Mouse (Mus musculus) CH12.LX (cell line): ENCODE measurements around the gene Mfsd6l. TPM values are rescaled to one million over a fixed set of nuclear protein-coding genes. Genes with fewer than 3 reads are reported as not detected.

Experiments
- DNase-seq: peaks from one replicate; pipeline ENCODE4 v3.0.0-alpha.2; 2013; ENCODE audit errors: extremely low read depth
- H3K27ac ChIP-seq: 2 replicates; pipeline ENCODE4 v1.5.1; 2012; ENCODE audit warnings: low read depth, mild to moderate bottlenecking, control low read depth, moderate library complexity; ENCODE audit not compliant: insufficient read depth
- H3K27me3 ChIP-seq: replicated peaks from 2 replicates; pipeline ENCODE3; 2012; ENCODE audit warnings: inconsistent platforms
- H3K36me3 ChIP-seq, 2 experiments: replicated peaks in 1 of 2; 2 replicates each; pipeline versions ENCODE3 to v1.6.1; 2012; ENCODE audit warnings: inconsistent platforms in 1 of 2, low read length in 1 of 2, mild to moderate bottlenecking in 1 of 2, mixed read lengths in 1 of 2, moderate library complexity in 1 of 2; ENCODE audit not compliant: control insufficient read depth in 1 of 2, insufficient read depth in 1 of 2
- H3K4me1 ChIP-seq, 2 experiments: 2 replicates each; pipeline ENCODE4 v1.6.1; 2012; ENCODE audit warnings: inconsistent platforms in 1 of 2, moderate library complexity in 1 of 2; ENCODE audit not compliant: insufficient read depth in 2 of 2, control insufficient read depth in 1 of 2
- H3K4me2 ChIP-seq: 2 replicates; pipeline ENCODE4 v1.6.1; 2012; ENCODE audit warnings: low read depth, mild to moderate bottlenecking, control low read depth; ENCODE audit not compliant: poor library complexity, insufficient read depth, severe bottlenecking
- H3K4me3 ChIP-seq, 3 experiments: fragments of 150-350 bp in 1 of 3; sonication (generic) in 1 of 3; replicated peaks in 1 of 3; 2 replicates each; pipeline versions ENCODE3 to v1.5.1; 2011 to 2012; ENCODE audit warnings: low read depth in 2 of 3, low read length in 2 of 3, mild to moderate bottlenecking in 2 of 3, moderate library complexity in 2 of 3, control low read depth in 1 of 3, improper control_type of control experiment in 1 of 3, inconsistent platforms in 1 of 3, mixed read lengths in 1 of 3; ENCODE audit not compliant: poor library complexity in 1 of 3
- H3K79me2 ChIP-seq: replicated peaks from 2 replicates; pipeline ENCODE4 v1.6.1; 2012; ENCODE audit warnings: mild to moderate bottlenecking, moderate library complexity; ENCODE audit not compliant: control insufficient read depth, poor library complexity, insufficient read depth, severe bottlenecking; ENCODE audit errors: extremely low read depth
- H3K9ac ChIP-seq: 2 replicates; pipeline ENCODE4 v1.6.1; 2012; ENCODE audit warnings: low read depth, mild to moderate bottlenecking, control low read depth, moderate library complexity; ENCODE audit not compliant: insufficient read depth
- H3K9me3 ChIP-seq: replicated peaks from 2 replicates; pipeline ENCODE3; 2012; ENCODE audit warnings: low read length, inconsistent platforms, mixed read lengths
- BHLHE40 ChIP-seq: IDR thresholded peaks from 2 replicates; pipeline ENCODE4 v1.6.1; 2011; ENCODE audit warnings: mild to moderate bottlenecking, low read depth, low read length, improper control_type of control experiment
- CHD2 ChIP-seq: IDR thresholded peaks from 2 replicates; pipeline ENCODE4 v1.6.1; 2011; ENCODE audit warnings: low read length, improper control_type of control experiment
- CTCF ChIP-seq, 2 experiments: IDR thresholded peaks in 1 of 2; conservative IDR thresholded peaks in 1 of 2; 2 replicates each; pipeline ENCODE4 v1.5.1; 2011 to 2012; ENCODE audit warnings: low read depth in 2 of 2, low read length in 2 of 2, improper control_type of control experiment in 1 of 2, inconsistent platforms in 1 of 2, mild to moderate bottlenecking in 1 of 2, moderate library complexity in 1 of 2
- E2F4 ChIP-seq: IDR thresholded peaks from 2 replicates; pipeline ENCODE4 v1.6.1; 2011; ENCODE audit warnings: low read depth, low read length, improper control_type of control experiment; ENCODE audit not compliant: insufficient replicate concordance
- EP300 ChIP-seq: IDR thresholded peaks from 2 replicates; pipeline ENCODE4 v1.6.1; 2011; ENCODE audit warnings: low read length, improper control_type of control experiment
- ETS1 ChIP-seq: conservative IDR thresholded peaks from 2 replicates; pipeline ENCODE4 v1.6.1; 2012; ENCODE audit warnings: low read depth, mild to moderate bottlenecking, inconsistent platforms, low read length, improper control_type of control experiment, moderate library complexity
- IRF4 ChIP-seq: IDR thresholded peaks from 2 replicates; pipeline ENCODE4 v1.6.1; 2014; ENCODE audit warnings: low read depth, mild to moderate bottlenecking, inconsistent platforms, low read length, improper control_type of control experiment
- JUN ChIP-seq: IDR thresholded peaks from 2 replicates; pipeline ENCODE4 v1.6.1; 2011; ENCODE audit warnings: low read depth, mild to moderate bottlenecking, low read length, improper control_type of control experiment, moderate library complexity; ENCODE audit not compliant: insufficient read depth
- JUND ChIP-seq: conservative IDR thresholded peaks from 2 replicates; pipeline ENCODE4 v1.6.1; 2011; ENCODE audit warnings: low read depth, low read length, improper control_type of control experiment
- KAT2A ChIP-seq: IDR thresholded peaks from 2 replicates; pipeline ENCODE4 v1.6.1; 2012; ENCODE audit warnings: low read length, improper control_type of control experiment, inconsistent platforms; ENCODE audit not compliant: insufficient replicate concordance
- MAFK ChIP-seq: IDR thresholded peaks from 2 replicates; pipeline ENCODE4 v1.6.1; 2011; ENCODE audit warnings: low read length, improper control_type of control experiment; ENCODE audit not compliant: insufficient replicate concordance
- MAZ ChIP-seq: IDR thresholded peaks from 2 replicates; pipeline ENCODE4 v1.6.1; 2012; ENCODE audit warnings: low read depth, mild to moderate bottlenecking, inconsistent platforms, low read length, improper control_type of control experiment, moderate library complexity
- MXI1 ChIP-seq: IDR thresholded peaks from 2 replicates; pipeline ENCODE4 v1.6.1; 2011; ENCODE audit warnings: mild to moderate bottlenecking, low read depth, low read length, improper control_type of control experiment
- NELFE ChIP-seq: IDR thresholded peaks from 2 replicates; pipeline ENCODE4 v1.6.1; 2011; ENCODE audit warnings: low read depth, low read length, improper control_type of control experiment
- NRF1 ChIP-seq: IDR thresholded peaks from 2 replicates; pipeline ENCODE4 v1.6.1; 2014; ENCODE audit warnings: low read depth, mild to moderate bottlenecking, inconsistent platforms, low read length, improper control_type of control experiment, moderate library complexity
- RAD21 ChIP-seq: IDR thresholded peaks from 2 replicates; pipeline ENCODE4 v1.6.1; 2011; ENCODE audit warnings: low read depth, mild to moderate bottlenecking, low read length, improper control_type of control experiment, moderate library complexity
- RCOR1 ChIP-seq: conservative IDR thresholded peaks from 2 replicates; pipeline ENCODE4 v1.6.1; 2012; ENCODE audit warnings: low read depth, mild to moderate bottlenecking, inconsistent platforms, low read length, improper control_type of control experiment
- SIN3A ChIP-seq: IDR thresholded peaks from 2 replicates; pipeline ENCODE4 v1.6.1; 2012; ENCODE audit warnings: low read length, improper control_type of control experiment, inconsistent platforms
- TBP ChIP-seq: conservative IDR thresholded peaks from 2 replicates; pipeline ENCODE4 v1.6.1; 2011; ENCODE audit warnings: low read depth, low read length, improper control_type of control experiment
- USF1 ChIP-seq: IDR thresholded peaks from 2 replicates; pipeline ENCODE4 v1.6.1; 2014; ENCODE audit warnings: low read depth, mild to moderate bottlenecking, inconsistent platforms, low read length, improper control_type of control experiment
- ZC3H11A ChIP-seq: IDR thresholded peaks from 2 replicates; pipeline ENCODE4 v1.6.1; 2012; ENCODE audit warnings: low read depth, mild to moderate bottlenecking, inconsistent platforms, low read length, improper control_type of control experiment
- ZMIZ1 ChIP-seq: IDR thresholded peaks from 2 replicates; pipeline ENCODE4 v1.6.1; 2012; ENCODE audit warnings: low read depth, mild to moderate bottlenecking, inconsistent platforms, low read length, improper control_type of control experiment
- ZNF384 ChIP-seq: IDR thresholded peaks from 2 replicates; pipeline ENCODE4 v1.6.1; 2012; ENCODE audit warnings: low read depth, low read length, improper control_type of control experiment, inconsistent platforms
- dilution Hi-C: fragments of 300-500 bp; cut with MboI; formaldehyde crosslinking; loops from 2 replicates; pipeline ENCODE4 v1.14.3; 2020; ENCODE audit warnings: low sequenced_read_pairs; ENCODE audit not compliant: extremely low pct_unique_long_range_greater_than_20kb, extremely low pct_ligation_motif_present
- in situ Hi-C: fragments of 300-500 bp; cut with MboI; formaldehyde crosslinking; loops from 3 replicates; pipeline ENCODE4 v1.14.3; 2019; ENCODE audit warnings: low sequenced_read_pairs, low pct_ligation_motif_present, low pct_unique_long_range_greater_than_20kb, mixed read lengths
- polyA plus RNA-seq: library from polyadenylated mRNA; unstranded; fragments of >175 nt; gene quantifications from 2 replicates; pipeline ENCODE4 v1.2.1, GENCODE M21; 2012; ENCODE audit warnings: low read depth; ENCODE audit not compliant: insufficient read length
- total RNA-seq, 2 experiments: library from RNA; depleted of rRNA; stranded (reverse); fragments of 300-350 nt in 1 of 2; fragments of >200 nt in 1 of 2; gene quantifications; 2 replicates each; pipeline ENCODE4 v1.2.3; 2012 to 2014

The Mfsd6l gene
- total and polyA plus RNA-seq, 3 experiments = 4.0 to 6.4 (median 4.2) TPM

DNA sequence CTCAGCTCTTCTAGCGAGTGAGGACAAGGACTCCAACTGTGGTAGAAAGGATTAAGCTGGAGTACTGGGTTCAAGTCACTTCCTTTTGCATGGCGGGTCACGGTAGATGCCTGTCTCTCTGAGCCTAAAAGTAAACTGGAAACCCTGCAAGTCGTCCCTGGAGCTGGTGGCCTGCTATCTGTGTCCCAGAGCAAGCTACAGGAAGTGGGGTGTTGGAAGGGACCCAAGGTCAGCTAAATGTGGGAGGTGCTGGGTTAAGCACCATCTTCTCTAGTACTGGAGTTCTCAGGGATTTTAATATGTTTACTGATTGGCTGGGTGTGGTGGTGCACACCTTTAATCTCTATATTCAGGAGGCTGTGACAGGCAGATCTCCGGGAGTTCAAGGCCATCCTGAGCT, 23.2 kb upstream of the Mfsd6l start:
- in situ Hi-C loops (no loop called here), dilution Hi-C loops (no loop called here)
- no peak for DNase-seq
- Histone ChIP-seq H3K9ac (no peak overlapping the region), H3K27ac (no peak overlapping the region), H3K27me3 (no peaks in the 10 kb centered on the region), H3K4me1 (peaks cover 0 to 19% of the 10 kb centered on the region in 2 experiments; a peak in 2 of 4 replicates), H3K4me3 (no peak overlapping the region), H3K36me3 (peaks cover 84 to 99% of the 10 kb centered on the region in 2 experiments), H3K4me2 (no peak overlapping the region), H3K9me3 (no peaks in the 10 kb centered on the region), H3K79me2 (no peaks in the 10 kb centered on the region)
- TF ChIP-seq E2F4 (no peak), BHLHE40 (no peak), NRF1 (no peak), NELFE (peak; percentile 13; the same call in 1 of the 2 replicates), CHD2 (no peak), KAT2A (no peak), MXI1 (no peak)

DNA sequence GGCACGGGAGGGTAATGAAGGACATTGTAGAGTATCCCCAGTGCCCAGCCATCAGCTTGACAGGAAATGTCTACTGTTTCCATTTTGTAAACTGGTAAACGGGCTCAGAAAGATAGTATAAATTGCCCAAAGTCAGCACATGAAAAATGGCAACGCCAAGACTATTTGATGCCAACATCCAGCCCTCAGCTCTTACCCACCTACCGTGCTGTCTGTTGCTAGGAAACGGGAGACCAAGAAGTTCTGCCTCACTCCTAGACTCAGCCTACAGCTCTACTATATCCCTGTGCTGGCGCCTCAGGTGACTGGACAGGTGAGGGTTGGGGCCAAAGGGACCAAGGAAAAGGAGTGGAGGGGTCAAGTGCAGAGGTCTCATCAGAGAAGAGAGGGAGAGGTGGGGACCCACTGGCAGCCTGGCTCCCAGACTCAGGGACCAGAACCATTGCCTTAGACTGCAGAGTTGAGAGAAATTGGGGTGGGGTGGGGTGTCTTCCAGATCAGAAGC, 22.0 kb upstream of the Mfsd6l start:
- no peaks in the 10 kb centered on the region for H3K79me2 ChIP-seq
- TF ChIP-seq JUND (no peak), ZNF384 (no peak), IRF4 (no peak), CTCF (conservative IDR thresholded peaks at IDR 0.05 in 1 of 2, IDR thresholded peaks at IDR 0.05 in 1 of 2; ENCODE audit: low read depth in 2 of 2, low read length in 2 of 2) (no peak), RCOR1 (no peak), MAFK (no peak), TBP (no peak)
- H3K9ac ChIP-seq = no peak overlapping the region
- no peaks in the 10 kb centered on the region for H3K9me3 ChIP-seq
- no peaks in the 10 kb centered on the region for H3K27me3 ChIP-seq
- H3K4me3 ChIP-seq = no peak overlapping the region
- no peak overlapping the region for H3K4me2 ChIP-seq
- dilution Hi-C loops (no loop called here), in situ Hi-C loops (no loop called here)
- H3K36me3 ChIP-seq = peaks cover 83 to 99% of the 10 kb centered on the region in 2 experiments
- H3K27ac ChIP-seq = no peak overlapping the region
- DNase-seq = no peak
- H3K4me1 ChIP-seq = peaks cover 0 to 19% of the 10 kb centered on the region in 2 experiments; a peak in 2 of 4 replicates

DNA sequence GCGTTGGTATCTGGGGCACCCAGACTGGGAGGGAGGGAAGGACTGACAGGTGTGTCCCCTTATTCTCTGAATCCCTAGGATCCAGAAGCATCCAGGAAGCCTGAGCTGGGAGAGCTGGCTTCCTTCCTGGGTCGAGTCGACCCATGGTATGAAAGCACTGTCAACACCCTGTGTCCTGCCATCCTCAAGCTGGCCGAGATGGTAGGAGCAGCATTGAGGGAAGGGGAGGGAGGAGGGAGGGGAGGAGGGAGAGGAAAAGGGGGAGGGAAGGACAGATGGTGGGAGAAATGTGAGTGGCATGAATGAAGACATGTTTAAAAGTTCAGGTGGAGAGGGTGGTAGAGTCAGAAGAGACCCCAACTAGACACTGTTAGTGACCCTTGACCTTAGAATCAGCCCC, 20.0 kb upstream of the Mfsd6l start:
- TF ChIP-seq ETS1 (no peak), EP300 (no peak), ZC3H11A (no peak), MAFK (no peak), CHD2 (no peak), JUN (no peak), JUND (no peak), RAD21 (no peak), USF1 (no peak), RCOR1 (no peak), ZMIZ1 (no peak), MAZ (no peak), SIN3A (no peak), TBP (no peak)
- TF ChIP-seq, all 38 proteins: peak for 0
- no peak overlapping the region for H3K4me3 ChIP-seq
- H3K27me3 ChIP-seq = no peaks in the 10 kb centered on the region
- H3K36me3 ChIP-seq = peaks cover 84 to 99% of the 10 kb centered on the region in 2 experiments
- dilution Hi-C loops (no loop called here), in situ Hi-C loops (no loop called here)
- peaks cover 0 to 13% of the 10 kb centered on the region in 2 experiments; a peak in 2 of 4 replicates for H3K4me1 ChIP-seq
- H3K9ac ChIP-seq = no peak overlapping the region
- no peaks in the 10 kb centered on the region for H3K79me2 ChIP-seq
- no peaks in the 10 kb centered on the region for H3K9me3 ChIP-seq
- DNase-seq = no peak
- no peak overlapping the region for H3K4me2 ChIP-seq
- H3K27ac ChIP-seq = no peak overlapping the region
